Mouse (Mus musculus): ENCODE data around the gene Bpifb1.
"Not testable (repeated sequence)": the region's sequence is repeated elsewhere in the genome, so short reads cannot be mapped to it uniquely, and the experiment has no call there.

The Bpifb1 gene

DNA sequence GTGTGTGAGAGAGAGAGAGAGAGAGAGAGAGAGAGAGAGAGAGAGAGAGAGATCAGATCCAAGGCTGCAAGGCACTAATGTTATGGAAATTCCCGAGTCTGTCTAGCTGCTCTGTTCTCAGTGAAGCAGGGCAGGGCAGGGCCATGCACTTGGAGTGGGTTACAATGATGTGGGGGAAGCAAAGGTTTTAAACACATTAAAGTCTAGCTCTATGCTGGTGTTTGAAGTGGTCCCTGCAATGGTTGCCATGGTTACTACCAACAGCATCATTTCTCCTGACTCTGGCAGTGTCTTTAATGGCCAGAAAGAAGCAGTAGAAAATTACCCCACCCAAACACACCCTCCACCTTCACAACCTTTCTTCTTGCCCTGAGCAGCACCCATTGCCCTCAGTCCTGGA lies 20.5 kb downstream of the Bpifb1 start:
- no peak for DNase-seq (ENCODE audit: low spot score in 2 of 2)

- DNase-seq (ENCODE audit: low spot score in 2 of 2): no peak
Observed at GRCm38 (mm10) chr2:154211881-154212280, 21.3 kb downstream of the Bpifb1 start.

- peak; percentile 49 to 70 for DNase-seq (ENCODE audit: low spot score in 2 of 2)
Observed at GRCm38 (mm10) chr2:154215191-154215590, 24.6 kb downstream of the Bpifb1 start.

DNA sequence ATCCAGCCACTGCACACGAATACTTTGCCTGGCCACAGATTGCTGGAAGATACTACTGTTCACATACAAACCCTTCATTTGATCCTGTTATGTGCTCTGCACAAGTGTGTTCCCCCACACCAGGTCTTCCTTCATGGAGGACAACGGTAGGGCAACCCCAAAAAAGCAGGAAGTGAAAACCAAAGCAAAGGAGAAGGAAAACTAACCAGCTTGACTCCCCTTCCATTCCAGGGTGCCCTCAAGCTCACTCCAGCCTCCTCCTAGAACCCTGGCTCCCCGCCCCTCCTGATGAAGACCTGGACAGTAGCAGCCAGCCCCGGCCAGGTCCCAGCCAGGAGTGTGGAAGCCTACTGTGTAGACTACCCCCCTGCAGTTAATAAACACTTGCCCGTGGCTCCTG lies 29.3 kb downstream of the Bpifb1 start:
- DNase-seq (ENCODE audit: low spot score in 2 of 2): no peak

DNA sequence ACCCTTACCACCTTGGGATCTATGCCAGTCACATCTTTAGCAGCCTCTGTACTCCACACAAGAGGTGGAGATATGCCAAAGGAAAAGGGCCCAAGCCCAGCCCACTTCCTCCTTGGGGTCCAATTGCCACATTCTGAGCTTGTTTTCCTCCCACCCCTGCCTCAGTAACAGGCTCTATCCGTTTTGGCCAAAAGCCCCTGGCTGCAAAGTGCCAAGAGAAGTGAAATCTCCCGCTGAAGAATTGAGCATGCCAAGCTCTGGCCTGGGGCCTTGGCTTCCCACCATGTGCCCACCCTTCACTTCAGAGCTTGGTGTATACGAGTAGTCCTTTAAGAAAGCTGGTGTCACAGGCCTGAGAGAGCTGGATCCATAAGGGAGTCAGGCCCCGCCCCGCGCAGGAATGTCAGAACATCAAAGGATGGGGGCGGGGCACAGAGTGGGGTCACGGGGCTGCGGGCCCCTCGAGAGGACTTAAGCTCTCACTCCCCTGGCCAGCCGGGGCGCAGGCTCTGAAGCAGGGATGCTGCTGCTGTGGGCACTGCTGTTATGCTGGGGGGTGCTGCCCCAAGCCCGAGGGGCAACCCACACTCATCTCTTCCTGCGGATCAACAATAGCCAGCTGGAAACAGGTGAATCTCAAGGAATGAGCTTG lies 32.8 kb downstream of the Bpifb1 start, which contains the start of gene Bpifb5:
Gene Bpifb5 (plus strand): TSS at position 478 of the 652 bp plus-strand sequence.
- no peak for DNase-seq (ENCODE audit: low spot score in 2 of 2)

DNA sequence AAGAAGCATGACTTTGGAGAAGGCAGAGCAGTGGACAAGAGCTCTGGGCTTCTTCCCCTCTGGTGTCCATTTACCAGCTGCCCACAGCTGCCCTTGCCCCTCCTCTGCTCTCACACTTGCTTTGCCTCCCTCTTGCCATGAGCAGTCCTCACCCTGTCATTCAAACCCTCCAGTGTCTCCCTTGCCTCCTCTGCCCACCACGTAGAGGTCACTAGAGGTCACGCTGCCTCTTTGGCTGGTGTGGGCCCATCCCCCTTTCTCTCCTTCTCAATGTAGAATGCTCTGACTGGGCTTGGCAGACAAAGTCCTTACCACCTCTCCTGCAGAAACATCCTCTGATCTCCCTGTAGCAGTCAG lies 33.3 kb downstream of the Bpifb1 start:
- no peak for DNase-seq (ENCODE audit: low spot score in 2 of 2)

DNA sequence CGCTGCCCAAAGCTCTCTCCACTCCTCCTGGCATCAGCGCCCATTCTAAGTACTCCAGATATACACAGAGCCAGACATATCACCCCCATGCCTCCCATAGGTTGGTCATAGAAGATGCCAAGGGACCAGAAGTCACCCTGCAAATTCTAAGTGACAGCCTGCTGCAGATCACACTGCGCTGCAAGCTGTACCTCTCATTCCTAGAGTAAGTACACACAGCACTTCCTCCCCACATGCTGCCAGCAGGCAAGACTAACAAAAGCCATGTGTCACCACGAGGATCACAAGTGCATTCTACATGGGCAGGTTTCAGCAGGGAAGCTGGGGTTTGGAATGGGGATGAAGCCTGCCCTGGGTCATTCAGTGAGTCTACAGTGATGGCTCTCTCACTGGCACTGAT lies 36.4 kb downstream of the Bpifb1 start:
- DNase-seq (ENCODE audit: low spot score in 2 of 2): no peak

DNA sequence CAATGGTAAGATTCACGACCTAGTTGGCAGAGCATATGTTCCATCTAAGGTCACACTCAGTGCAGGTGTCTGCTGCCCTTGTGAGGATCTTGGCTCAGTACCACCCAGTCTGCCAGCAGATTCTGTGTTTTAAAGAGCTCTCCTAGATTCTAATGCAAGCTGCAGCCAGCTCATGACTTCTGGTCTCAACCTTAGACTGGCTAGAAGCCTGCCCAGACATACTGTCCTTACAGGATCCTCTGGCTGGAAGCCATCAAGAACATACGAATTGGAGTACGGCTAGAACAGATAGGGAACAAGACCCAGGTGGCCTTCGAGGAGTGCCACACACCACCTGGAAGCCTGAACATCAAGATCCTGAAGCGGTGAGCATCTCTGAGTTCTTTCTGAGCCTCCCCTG lies 37.2 kb downstream of the Bpifb1 start:
- DNase-seq (ENCODE audit: low spot score in 2 of 2): no peak

GRCm38 (mm10) chr2:154233426-154233825 lies 42.8 kb downstream of the Bpifb1 start:
- no peak for DNase-seq (ENCODE audit: low spot score in 2 of 2)

DNA sequence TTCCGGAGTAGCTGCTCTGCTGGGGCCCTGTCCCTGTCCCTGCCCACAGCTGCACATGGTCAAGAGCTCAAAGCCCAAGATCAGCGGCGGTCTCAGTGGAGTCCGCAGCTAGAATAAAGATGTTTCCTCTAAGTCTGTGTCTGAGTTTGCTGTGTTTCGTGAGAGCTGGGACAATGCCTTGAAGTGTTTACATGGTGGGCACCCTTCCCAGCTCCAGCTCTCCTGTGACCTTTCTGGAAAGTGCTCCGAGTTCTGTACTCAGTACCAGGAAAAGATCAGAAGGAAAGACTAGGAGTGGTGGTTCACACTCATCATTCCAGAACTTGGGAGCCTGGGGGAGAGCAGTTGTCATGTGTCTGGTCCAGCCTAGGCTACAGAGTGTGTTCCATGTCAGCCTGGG lies 50.2 kb downstream of the Bpifb1 start:
- no peak for DNase-seq (ENCODE audit: low spot score in 2 of 2)

GRCm38 (mm10) chr2:154242726-154243125 lies 52.1 kb downstream of the Bpifb1 start:
- DNase-seq (ENCODE audit: low spot score in 2 of 2): not testable (repeated sequence)

DNA sequence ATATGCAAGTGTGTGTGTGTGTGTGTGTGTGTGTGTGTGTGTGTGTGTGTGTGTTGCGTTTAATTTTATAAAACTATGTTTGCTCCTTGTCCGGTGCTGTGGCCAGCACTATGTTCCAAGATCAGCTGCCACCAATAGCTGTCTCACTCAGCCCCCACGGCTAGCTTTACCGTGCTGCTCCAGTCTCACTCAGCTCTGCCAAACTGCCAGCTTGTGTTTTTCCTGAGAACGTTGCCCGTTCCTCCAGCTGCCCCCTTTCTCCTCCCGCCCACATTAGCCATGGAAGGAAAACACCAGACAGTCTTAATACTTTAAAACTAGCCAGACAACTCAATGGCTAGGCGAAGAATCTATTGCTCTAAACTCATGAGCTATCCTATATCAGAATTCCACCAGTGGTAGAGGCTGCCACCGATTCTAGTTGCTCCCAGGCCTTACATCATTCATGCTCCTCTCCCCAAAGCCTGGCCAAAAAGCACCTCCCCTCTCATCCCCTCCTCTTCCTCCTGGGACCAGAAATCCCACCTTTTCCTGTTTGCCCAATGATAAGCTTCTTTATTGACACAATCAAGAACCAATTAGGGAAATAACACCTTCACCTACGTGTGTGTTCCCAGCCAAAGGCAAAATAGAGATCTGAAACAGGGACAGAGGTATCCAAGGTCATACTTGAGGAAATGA lies 52.9 kb downstream of the Bpifb1 start:
- no peak for DNase-seq (ENCODE audit: low spot score in 2 of 2)

DNA sequence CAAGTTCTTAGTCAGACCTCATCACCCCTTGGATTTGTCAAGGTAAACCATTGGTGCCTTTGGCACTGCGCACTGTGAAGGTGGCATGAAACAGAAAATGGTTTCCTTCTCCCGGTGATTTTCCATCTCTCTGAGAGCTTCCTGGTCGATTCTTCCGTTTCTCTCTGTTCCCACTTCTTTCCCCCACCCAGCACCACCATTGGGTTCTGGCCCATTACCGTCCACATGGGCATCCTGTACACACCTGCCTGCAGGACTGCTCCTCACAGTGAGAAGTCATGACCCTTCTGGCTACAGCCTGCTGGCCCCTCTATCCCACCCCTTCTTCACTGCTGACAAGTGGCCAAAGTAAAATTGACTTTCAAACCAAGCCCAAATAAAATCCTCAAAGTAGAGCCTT lies 54.7 kb downstream of the Bpifb1 start:
- no peak for DNase-seq (ENCODE audit: low spot score in 2 of 2)

DNA sequence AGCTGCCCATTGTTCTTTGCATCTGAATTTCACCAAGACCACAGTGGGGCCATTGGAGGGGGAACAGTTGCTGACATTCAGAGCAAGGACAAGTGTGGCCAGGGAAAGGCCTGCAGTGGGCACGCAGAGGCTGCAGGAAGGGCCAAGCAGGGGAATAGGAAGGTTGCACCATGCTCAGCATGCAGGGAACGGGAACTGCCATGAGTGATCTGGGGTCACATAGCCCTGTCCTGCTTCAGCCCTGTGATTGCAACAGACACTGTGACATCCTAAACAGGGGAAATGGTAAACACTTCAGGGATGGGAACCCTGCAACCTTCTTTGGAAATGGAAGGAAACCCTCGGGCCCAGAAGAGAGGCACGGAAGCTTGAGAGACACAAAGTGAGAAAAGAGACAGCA lies 64.6 kb downstream of the Bpifb1 start:
- not testable (repeated sequence) for DNase-seq (ENCODE audit: low spot score in 2 of 2)

DNA sequence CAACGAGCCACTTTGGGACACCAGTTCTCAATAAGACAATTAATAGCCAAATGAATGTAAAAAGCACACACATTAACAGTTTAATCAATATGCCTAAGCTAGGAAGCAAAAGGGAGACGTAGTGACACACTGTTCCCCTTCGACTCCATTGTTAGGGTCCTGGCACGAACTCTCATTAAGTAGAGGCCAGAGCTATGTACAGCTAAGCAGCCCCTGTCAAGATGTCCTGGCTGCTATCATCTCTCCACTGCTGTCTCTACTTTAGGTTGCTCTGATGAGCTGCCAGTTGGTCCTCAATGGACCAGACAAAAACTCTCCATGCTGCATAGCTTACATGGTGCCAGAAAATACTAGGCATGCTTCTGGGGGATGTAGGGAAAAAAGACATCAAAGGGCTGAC lies 65.2 kb downstream of the Bpifb1 start:
- DNase-seq (ENCODE audit: low spot score in 2 of 2): no peak

- DNase-seq (ENCODE audit: low spot score in 2 of 2): not testable (repeated sequence)
Observed at GRCm38 (mm10) chr2:154257554-154257953, 66.9 kb downstream of the Bpifb1 start, which contains the start of gene Bpifb9a. Gene Bpifb9a (plus strand): TSS chr2:154257854.

DNA sequence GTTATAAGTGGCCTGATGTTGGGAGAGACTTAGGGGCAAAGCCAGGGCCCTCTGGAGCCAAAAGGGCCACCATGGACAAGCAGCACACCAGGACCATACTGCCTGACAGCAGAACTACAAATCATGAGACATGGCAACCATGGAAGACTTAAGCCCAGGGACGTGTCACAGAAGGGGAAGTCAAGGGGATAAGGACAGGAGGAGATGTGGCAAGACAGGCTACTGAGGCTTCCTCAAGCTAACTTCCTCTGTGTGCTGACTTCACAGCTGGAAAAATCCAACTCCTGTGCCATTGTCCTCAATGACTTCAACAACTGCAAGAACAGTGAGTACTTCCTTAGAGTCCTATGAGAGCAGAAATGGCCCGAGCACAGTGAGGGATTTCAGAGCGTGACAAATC lies 73.8 kb downstream of the Bpifb1 start:
- DNase-seq (ENCODE audit: low spot score in 2 of 2): not testable (repeated sequence)

All from urinary bladder, postnatal 4 days (tissue).